Mouse (Mus musculus) midbrain, embryonic 11.5 days (tissue): ENCODE results near the gene Tmem63c. TPM values are rescaled to one million over a fixed set of nuclear protein-coding genes. Genes with fewer than 3 reads are reported as not detected.

Experiments used
- ATAC-seq: fragments of 200-750 bp; cut with Nextera tagmentation; 2 replicates; pipeline ENCODE4 v1.8.0; 2017; ENCODE audit warnings: moderate TSS enrichment, moderate library complexity; ENCODE audit not compliant: low FRiP score
- DNase-seq: peaks from one replicate; pipeline ENCODE4 v3.0.0; 2015; ENCODE audit warnings: low spot score; ENCODE audit errors: missing footprints
- H3K27ac ChIP-seq: fragments of 300-500 bp; sonication (generic); 2 replicates; pipeline ENCODE4 v1.5.1; 2014; ENCODE audit warnings: low read depth, low read length
- H3K27me3 ChIP-seq: fragments of 300-500 bp; sonication (generic); 2 replicates; pipeline ENCODE4 v1.6.1; 2014; ENCODE audit warnings: mild to moderate bottlenecking, low read length, moderate library complexity, mixed read lengths; ENCODE audit not compliant: control insufficient read depth, insufficient read depth
- H3K36me3 ChIP-seq: fragments of 300-500 bp; sonication (generic); 2 replicates; pipeline ENCODE4 v1.6.1; 2014; ENCODE audit warnings: mild to moderate bottlenecking, low read length, moderate library complexity, mixed read lengths; ENCODE audit not compliant: control insufficient read depth, insufficient read depth
- H3K4me1 ChIP-seq: fragments of 300-500 bp; sonication (generic); 2 replicates; pipeline ENCODE4 v1.6.1; 2014; ENCODE audit warnings: low read length; ENCODE audit not compliant: control insufficient read depth, insufficient read depth
- H3K4me2 ChIP-seq: fragments of 300-500 bp; sonication (generic); 2 replicates; pipeline ENCODE4 v1.6.1; 2014; ENCODE audit warnings: mild to moderate bottlenecking, moderate library complexity
- H3K4me3 ChIP-seq: fragments of 300-500 bp; sonication (generic); 2 replicates; pipeline ENCODE4 v1.5.1; 2014; ENCODE audit warnings: low read depth, low read length
- H3K9ac ChIP-seq: fragments of 300-500 bp; sonication (generic); 2 replicates; pipeline ENCODE4 v1.6.1; 2014; ENCODE audit warnings: low read length
- H3K9me3 ChIP-seq: fragments of 300-500 bp; sonication (generic); 2 replicates; pipeline ENCODE4 v1.6.1; 2016; ENCODE audit warnings: low read length; ENCODE audit not compliant: control insufficient read depth
- WGBS: fragments of 180-500 bp; shearing (Covaris S2); extraction: QIAGEN DNeasy Blood & Tissue Kit; methylation state at CpG from one replicate; pipeline ENCODE4 v1.1.7; 2014; 5-methylcytosine and 5-hydroxymethylcytosine counted together
- polyA plus RNA-seq: library from polyadenylated mRNA; unstranded; fragments of >200 nt; fragmentation: Nextera tagmentation; extraction: Ambion mirVana; gene quantifications from 2 replicates; pipeline ENCODE4 v1.2.1, GENCODE M21; 2014

The Tmem63c gene
- polyA plus RNA-seq, 1 experiment from 2014 or later = 0.64 TPM

- no peak overlapping the region for H3K4me3 ChIP-seq
- WGBS = 76% methylated on average over 2 of the region's 2 CpGs
- H3K4me2 ChIP-seq = no peak overlapping the region
- H3K9ac ChIP-seq = no peak overlapping the region
- no peaks in the 10 kb centered on the region for H3K27me3 ChIP-seq
- peak; percentile 61 for DNase-seq
- ATAC-seq = no peak
- H3K27ac ChIP-seq = no peak overlapping the region
- no peaks in the 10 kb centered on the region for H3K9me3 ChIP-seq
- H3K4me1 ChIP-seq = no peaks in the 10 kb centered on the region
- no peaks in the 10 kb centered on the region for H3K36me3 ChIP-seq
These were observed 68.6 kb downstream of the Tmem63c start for GRCm38 (mm10) chr12:87089701-87090100.

- DNase-seq (peak; percentile 70), ATAC-seq (no peak)
- no peak overlapping the region for H3K4me3 ChIP-seq
- 88% methylated on average over 2 of the region's 2 CpGs for WGBS
- H3K9me3 ChIP-seq = no peaks in the 10 kb centered on the region
- no peaks in the 10 kb centered on the region for H3K36me3 ChIP-seq
- H3K4me2 ChIP-seq = no peak overlapping the region
- H3K27me3 ChIP-seq = no peaks in the 10 kb centered on the region
- H3K4me1 ChIP-seq = no peaks in the 10 kb centered on the region
- H3K27ac ChIP-seq = no peak overlapping the region
- H3K9ac ChIP-seq = no peak overlapping the region
These were observed 70.8 kb downstream of the Tmem63c start for GRCm38 (mm10) chr12:87091916-87092315.

GRCm38 (mm10) chr12:87093249-87093648 lies 72.1 kb downstream of the Tmem63c start:
- DNase-seq (peak; percentile 49), ATAC-seq (no peak)
- 81% methylated on average over 4 of the region's 4 CpGs for WGBS
- Histone ChIP-seq H3K9me3 (no peaks in the 10 kb centered on the region), H3K36me3 (no peaks in the 10 kb centered on the region), H3K27ac (no peak overlapping the region), H3K9ac (no peak overlapping the region), H3K4me3 (no peak overlapping the region), H3K27me3 (no peaks in the 10 kb centered on the region), H3K4me1 (no peaks in the 10 kb centered on the region), H3K4me2 (no peak overlapping the region)

- no peaks in the 10 kb centered on the region for H3K4me1 ChIP-seq
- 82% methylated on average over 6 of the region's 6 CpGs for WGBS
These were observed 72.5 kb downstream of the Tmem63c start for GRCm38 (mm10) chr12:87093671-87094070.

GRCm38 (mm10) chr12:87100331-87100730 lies 79.2 kb downstream of the Tmem63c start:
- WGBS = 86% methylated on average over 4 of the region's 4 CpGs
- Histone ChIP-seq H3K36me3 (no peaks in the 10 kb centered on the region), H3K9ac (no peak overlapping the region), H3K27ac (no peak overlapping the region), H3K4me1 (peaks cover 5% of the 10 kb centered on the region), H3K4me3 (no peak overlapping the region), H3K27me3 (peaks cover 16% of the 10 kb centered on the region), H3K4me2 (no peak overlapping the region), H3K9me3 (no peaks in the 10 kb centered on the region)
- DNase-seq = no peak
- ATAC-seq = no peak

More at GRCm38 (mm10) chr12:87093671-87094070, 72.5 kb downstream of the Tmem63c start:
- Histone ChIP-seq H3K27me3 (no peaks in the 10 kb centered on the region), H3K9me3 (no peaks in the 10 kb centered on the region), H3K27ac (no peak overlapping the region), H3K36me3 (no peaks in the 10 kb centered on the region), H3K9ac (no peak overlapping the region), H3K4me3 (no peak overlapping the region), H3K4me2 (no peak overlapping the region)
- ATAC-seq = no peak
- peak; percentile 49 for DNase-seq

GRCm38 (mm10) chr12:87102165-87102631 lies 81.1 kb downstream of the Tmem63c start, which contains the start of gene Ngb:
Ngb (minus strand) TSS chr12:87102539.
- H3K4me3 ChIP-seq = peak within 1 kb of the TSS; percentile 24
- H3K36me3 ChIP-seq = no peaks in the 10 kb centered on the region
- peaks cover 5% of the 10 kb centered on the region for H3K4me1 ChIP-seq
- H3K4me2 ChIP-seq = peak within 1 kb of the TSS; percentile 43
- H3K27me3 ChIP-seq = peaks cover 16% of the 10 kb centered on the region
- 2% methylated on average over 32 of the region's 32 CpGs for WGBS
- 0 out of 2 replicates have a peak within 1 kb of the TSS, but pooled peaks have one; percentile 16 for H3K9ac ChIP-seq
- no peak within 1 kb of the TSS for H3K27ac ChIP-seq
- peak; percentile 88 for DNase-seq
- H3K9me3 ChIP-seq = no peaks in the 10 kb centered on the region
- peak; percentile 35; the same call in 1 of the 2 replicates for ATAC-seq

- Histone ChIP-seq H3K27ac (no peak overlapping the region), H3K36me3 (0 out of 2 replicates have a peak, but pooled peaks cover 2% of the 10 kb centered on the region), H3K4me3 (no peak overlapping the region), H3K4me2 (no peak overlapping the region), H3K4me1 (peaks cover 5% of the 10 kb centered on the region), H3K9me3 (no peaks in the 10 kb centered on the region), H3K9ac (no peak overlapping the region), H3K27me3 (peaks cover 16% of the 10 kb centered on the region)
- ATAC-seq (no peak), DNase-seq (no peak)
- WGBS = 98% methylated on average over 4 of the region's 4 CpGs
These were observed 82.3 kb downstream of the Tmem63c start for GRCm38 (mm10) chr12:87103471-87103870.

GRCm38 (mm10) chr12:87104796-87105195 lies 83.7 kb downstream of the Tmem63c start:
- ATAC-seq (no peak), DNase-seq (no peak)
- Histone ChIP-seq H3K4me3 (no peak overlapping the region), H3K9me3 (no peaks in the 10 kb centered on the region), H3K9ac (no peak overlapping the region), H3K27ac (no peak overlapping the region), H3K27me3 (peaks cover 16% of the 10 kb centered on the region), H3K4me1 (peaks cover 5% of the 10 kb centered on the region), H3K36me3 (0 out of 2 replicates have a peak, but pooled peaks cover 2% of the 10 kb centered on the region), H3K4me2 (no peak overlapping the region)
- WGBS = 92% methylated on average over 4 of the region's 4 CpGs

- no peak for DNase-seq
These were observed 86.3 kb downstream of the Tmem63c start for GRCm38 (mm10) chr12:87107357-87107977.

More at GRCm38 (mm10) chr12:87107357-87107977, 86.3 kb downstream of the Tmem63c start:
- H3K27ac ChIP-seq = no peak overlapping the region
- no peak overlapping the region for H3K4me3 ChIP-seq
- H3K36me3 ChIP-seq = peaks cover 4% of the 10 kb centered on the region; the same call in 1 of the 2 replicates
- WGBS = 41% methylated on average over 3 of the region's 3 CpGs
- no peak overlapping the region for H3K9ac ChIP-seq
- H3K9me3 ChIP-seq = no peaks in the 10 kb centered on the region
- ATAC-seq = no peak
- H3K4me2 ChIP-seq = no peak overlapping the region
- H3K27me3 ChIP-seq = peaks cover 4% of the 10 kb centered on the region
- peaks cover under 1% of the 10 kb centered on the region for H3K4me1 ChIP-seq
